Mouse (Mus musculus) thymus, postnatal 25 days (tissue): Measurements from ENCODE around the gene Rnf213.
A peak's percentile ranks its signal among the peaks of the same experiment; 100 is the strongest.

Experiments used
- DNase-seq: peaks from one replicate; pipeline ENCODE4 v3.0.0; 2022

The Rnf213 gene

GRCm38 (mm10) chr11:119390271-119391231 is 2.3 kb upstream of the Rnf213 start:
- peak; percentile 81 for DNase-seq

GRCm38 (mm10) chr11:119391386-119392000 is 1.4 kb upstream of the Rnf213 start:
- DNase-seq, result peak; percentile 29

- DNase-seq, result peak; percentile 85
Measured at GRCm38 (mm10) chr11:119392001-119392614, 792 bp upstream of the Rnf213 start.

GRCm38 (mm10) chr11:119393483-119393804 is 544 bp downstream of the Rnf213 start:
- DNase-seq, result no peak

- no peak for DNase-seq
Measured at GRCm38 (mm10) chr11:119394210-119394609, 1.3 kb downstream of the Rnf213 start.

- no peak for DNase-seq
Measured at GRCm38 (mm10) chr11:119395394-119395793, 2.5 kb downstream of the Rnf213 start.

- no peak for DNase-seq
Measured at GRCm38 (mm10) chr11:119395931-119396330, 3.0 kb downstream of the Rnf213 start.

- DNase-seq, result no peak
Measured at GRCm38 (mm10) chr11:119396461-119396860, 3.6 kb downstream of the Rnf213 start.

- no peak for DNase-seq
Measured at GRCm38 (mm10) chr11:119402501-119403160, 9.7 kb downstream of the Rnf213 start.

GRCm38 (mm10) chr11:119404627-119405026 is 11.7 kb downstream of the Rnf213 start:
- peak; percentile 70 for DNase-seq

GRCm38 (mm10) chr11:119407381-119407780 is 14.5 kb downstream of the Rnf213 start:
- no peak for DNase-seq

GRCm38 (mm10) chr11:119407977-119408376 is 15.1 kb downstream of the Rnf213 start:
- DNase-seq, result no peak

- DNase-seq, result peak; percentile 30
Measured at GRCm38 (mm10) chr11:119419327-119420118, 26.6 kb downstream of the Rnf213 start.

- peak; percentile 43 for DNase-seq
Measured at GRCm38 (mm10) chr11:119420426-119420825, 27.5 kb downstream of the Rnf213 start.

- peak; percentile 37 for DNase-seq
Measured at GRCm38 (mm10) chr11:119427431-119427830, 34.5 kb downstream of the Rnf213 start.

- no peak for DNase-seq
Measured at GRCm38 (mm10) chr11:119427986-119428385, 35.1 kb downstream of the Rnf213 start.

GRCm38 (mm10) chr11:119428649-119429136 is 35.8 kb downstream of the Rnf213 start:
- peak; percentile 83 for DNase-seq

GRCm38 (mm10) chr11:119431516-119431915 is 38.6 kb downstream of the Rnf213 start:
- no peak for DNase-seq

GRCm38 (mm10) chr11:119432706-119433105 is 39.8 kb downstream of the Rnf213 start:
- DNase-seq, result no peak

GRCm38 (mm10) chr11:119434316-119434715 is 41.4 kb downstream of the Rnf213 start:
- peak; percentile 39 for DNase-seq

- DNase-seq, result peak; percentile 70
Measured at GRCm38 (mm10) chr11:119435880-119436872, 43.3 kb downstream of the Rnf213 start.
